Mouse (Mus musculus) limb, embryonic 14.5 days (tissue): Measurements from ENCODE around the gene Arl4c. TPM values are rescaled to one million over a fixed set of nuclear protein-coding genes. Genes with fewer than 3 reads are reported as not detected.
A peak's percentile ranks its signal among the peaks of the same experiment; 100 is the strongest.

Source experiments
- ATAC-seq: fragments of 200-750 bp; cut with Nextera tagmentation; 2 replicates; pipeline ENCODE4 v1.8.0; 2017; ENCODE audit warnings: low read depth, moderate number of reproducible peaks, moderate TSS enrichment; ENCODE audit not compliant: low FRiP score
- DNase-seq: peaks from one replicate; pipeline ENCODE4 v3.0.0-alpha.2; 2015; ENCODE audit warnings: low spot score
- H3K27ac ChIP-seq: fragments of 300-500 bp; sonication (generic); replicated peaks from 2 replicates; pipeline ENCODE4 v1.5.1; 2014; ENCODE audit warnings: low read depth, mild to moderate bottlenecking, low read length, moderate library complexity, mixed read lengths
- H3K27me3 ChIP-seq: fragments of 300-500 bp; sonication (generic); 2 replicates; pipeline ENCODE4 v1.6.1; 2014; ENCODE audit warnings: low read length, mixed read lengths; ENCODE audit not compliant: control insufficient read depth, insufficient read depth
- H3K36me3 ChIP-seq: fragments of 300-500 bp; sonication (generic); 2 replicates; pipeline ENCODE4 v1.6.1; 2014; ENCODE audit warnings: mild to moderate bottlenecking, low read length, moderate library complexity, mixed read lengths; ENCODE audit not compliant: control insufficient read depth, insufficient read depth
- H3K4me1 ChIP-seq: fragments of 300-500 bp; sonication (generic); 2 replicates; pipeline ENCODE4 v1.6.1; 2014; ENCODE audit warnings: antibody characterized with exemption, low read length, mixed read lengths; ENCODE audit not compliant: control insufficient read depth, insufficient read depth
- H3K4me2 ChIP-seq: fragments of 300-500 bp; sonication (generic); replicated peaks from 2 replicates; pipeline ENCODE4 v1.6.1; 2014; ENCODE audit warnings: low read depth, mild to moderate bottlenecking, low read length, moderate library complexity; ENCODE audit not compliant: severe bottlenecking
- H3K4me3 ChIP-seq: fragments of 300-500 bp; sonication (generic); replicated peaks from 2 replicates; pipeline ENCODE4 v1.5.1; 2014; ENCODE audit warnings: low read length
- H3K9ac ChIP-seq: fragments of 300-500 bp; sonication (generic); 2 replicates; pipeline ENCODE4 v1.6.1; 2014; ENCODE audit warnings: mild to moderate bottlenecking, low read depth, low read length, moderate library complexity; ENCODE audit not compliant: severe bottlenecking
- H3K9me3 ChIP-seq: fragments of 300-500 bp; sonication (generic); 2 replicates; pipeline ENCODE4 v1.6.1; 2016; ENCODE audit warnings: low read length; ENCODE audit not compliant: control insufficient read depth
- POLR2A ChIP-seq: fragments of 200-500 bp; IDR thresholded peaks from 2 replicates; pipeline ENCODE4 v1.8.0; 2012; ENCODE audit warnings: inconsistent platforms, mild to moderate bottlenecking, moderate library complexity, borderline replicate concordance; ENCODE audit not compliant: insufficient read depth, insufficient read length; ENCODE audit errors: extremely low read depth
- WGBS: fragments of 180-500 bp; shearing (Covaris S2); extraction: QIAGEN DNeasy Blood & Tissue Kit; methylation state at CpG from one replicate; pipeline ENCODE4 v1.1.7; 2014; 5-methylcytosine and 5-hydroxymethylcytosine counted together
- polyA plus RNA-seq, 2 experiments: library from polyadenylated mRNA; depleted of rRNA in 1 of 2; stranded (reverse) in 1 of 2; unstranded in 1 of 2; fragments of >200 nt; fragmentation: Nextera tagmentation in 1 of 2; extraction: Ambion mirVana in 1 of 2; gene quantifications; 2 replicates each; pipeline versions ENCODE4 v1.2.1 to v1.2.3; 2012 to 2014

The Arl4c gene
- polyA plus RNA-seq, 2 experiments, result 5.5 to 11.2 TPM

DNA sequence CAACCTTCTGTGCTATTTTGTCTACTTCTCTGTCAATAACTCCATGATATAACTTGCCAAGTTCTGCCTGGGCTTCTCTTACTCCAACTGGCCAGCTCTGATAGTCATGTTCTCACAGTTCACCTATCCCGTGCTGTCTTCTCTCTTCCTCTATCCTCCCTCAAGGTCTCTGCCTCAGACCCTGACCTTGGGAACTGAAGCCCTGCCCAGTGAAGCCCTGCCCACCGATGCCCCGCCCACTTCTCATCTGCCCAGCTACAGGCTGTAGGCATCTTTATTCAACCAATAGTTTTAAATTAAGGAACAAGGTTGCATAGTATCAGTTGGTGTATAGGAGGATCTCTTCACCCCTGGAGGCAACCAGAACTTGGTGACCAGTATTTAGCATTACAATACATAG is 37.4 kb downstream of the Arl4c start:
- 55% methylated on average over 3 of the region's 3 CpGs for WGBS
- H3K27ac ChIP-seq, result no peak overlapping the region
- ATAC-seq (no peak), DNase-seq (no peak)
- no peak overlapping the region for H3K4me3 ChIP-seq
- no peak overlapping the region for H3K9ac ChIP-seq
- no peak for TF ChIP-seq POLR2A
- no peak overlapping the region for H3K4me2 ChIP-seq
- H3K27me3 ChIP-seq, result no peaks in the 10 kb centered on the region
- no peaks in the 10 kb centered on the region for H3K36me3 ChIP-seq
- no peaks in the 10 kb centered on the region for H3K4me1 ChIP-seq
- no peaks in the 10 kb centered on the region for H3K9me3 ChIP-seq

DNA sequence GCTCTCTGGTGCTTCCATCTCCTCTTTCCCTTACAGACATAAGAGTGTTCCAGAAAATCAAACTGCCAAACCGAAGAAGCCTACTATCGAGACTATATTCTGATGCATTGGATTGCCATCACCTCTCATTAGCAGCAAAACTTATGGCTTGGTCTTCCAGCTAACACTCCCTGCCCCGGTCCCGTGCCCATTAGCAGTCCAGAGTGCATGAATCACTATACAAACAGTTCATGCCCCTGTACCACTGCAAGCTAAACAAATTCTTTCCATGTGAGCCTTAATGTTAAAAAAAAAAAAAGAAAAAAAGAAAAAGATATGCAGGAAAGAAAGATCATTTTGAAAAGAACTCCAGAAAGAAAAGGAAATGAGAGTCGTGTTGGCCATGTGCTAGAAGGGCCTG is 39.3 kb downstream of the Arl4c start:
- no peak for DNase-seq
- no peaks in the 10 kb centered on the region for H3K36me3 ChIP-seq
- no peak for TF ChIP-seq POLR2A
- no peak for ATAC-seq
- no peak overlapping the region for H3K9ac ChIP-seq
- H3K9me3 ChIP-seq, result no peaks in the 10 kb centered on the region
- no peaks in the 10 kb centered on the region for H3K4me1 ChIP-seq
- H3K27me3 ChIP-seq, result no peaks in the 10 kb centered on the region
- no peak overlapping the region for H3K4me2 ChIP-seq
- WGBS, result 77% methylated on average over 5 of the region's 5 CpGs
- H3K4me3 ChIP-seq, result no peak overlapping the region
- no peak overlapping the region for H3K27ac ChIP-seq

- Histone ChIP-seq H3K27me3 (no peaks in the 10 kb centered on the region), H3K9ac (no peak overlapping the region), H3K4me1 (no peaks in the 10 kb centered on the region), H3K4me3 (no peak overlapping the region), H3K27ac (no peak overlapping the region), H3K36me3 (no peaks in the 10 kb centered on the region), H3K4me2 (no peak overlapping the region), H3K9me3 (no peaks in the 10 kb centered on the region)
- TF ChIP-seq POLR2A, result no peak
- 83% methylated on average over 3 of the region's 3 CpGs for WGBS
- ATAC-seq, result no peak
- no peak for DNase-seq
These were observed 40.8 kb downstream of the Arl4c start for GRCm38 (mm10) chr1:88661209-88661608.

DNA sequence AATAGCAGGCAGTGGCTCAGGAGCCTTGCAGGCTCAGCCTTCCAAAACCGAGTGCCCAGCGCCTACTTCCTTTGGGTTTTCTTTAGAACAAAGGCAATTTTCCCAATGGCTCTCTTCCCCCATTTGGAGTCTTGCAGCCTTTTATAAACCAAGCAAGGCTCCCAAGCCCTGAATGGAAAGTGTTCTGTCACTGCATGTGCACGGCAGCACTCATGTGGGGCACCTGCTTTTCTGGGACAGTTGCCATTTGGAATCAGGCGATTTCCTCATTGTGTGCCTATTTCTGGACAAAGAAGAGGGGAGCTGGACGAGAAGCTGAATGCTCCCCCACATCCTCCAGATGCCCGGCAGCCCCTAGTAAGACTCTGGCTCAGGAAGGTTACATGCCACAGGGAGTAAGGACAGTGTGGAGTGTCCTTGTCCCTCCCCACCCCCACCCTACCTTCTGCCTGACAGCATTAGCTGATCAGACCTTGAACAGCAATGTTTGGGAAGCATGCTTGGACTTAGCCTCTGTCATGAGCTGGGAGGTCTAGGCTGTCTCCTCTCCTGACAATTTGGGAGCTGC is 43.6 kb downstream of the Arl4c start:
- H3K4me2 ChIP-seq, result no peak overlapping the region
- H3K27ac ChIP-seq, result no peak overlapping the region
- DNase-seq (peak; percentile 45), ATAC-seq (no peak)
- no peak overlapping the region for H3K4me3 ChIP-seq
- H3K4me1 ChIP-seq, result no peaks in the 10 kb centered on the region
- no peak overlapping the region for H3K9ac ChIP-seq
- no peaks in the 10 kb centered on the region for H3K9me3 ChIP-seq
- H3K36me3 ChIP-seq, result no peaks in the 10 kb centered on the region
- WGBS, result 72% methylated on average over 6 of the region's 6 CpGs
- H3K27me3 ChIP-seq, result no peaks in the 10 kb centered on the region
- TF ChIP-seq POLR2A, result no peak

- Histone ChIP-seq H3K4me2 (no peak overlapping the region), H3K36me3 (no peaks in the 10 kb centered on the region), H3K27me3 (no peaks in the 10 kb centered on the region), H3K4me1 (no peaks in the 10 kb centered on the region), H3K9me3 (no peaks in the 10 kb centered on the region), H3K9ac (no peak overlapping the region), H3K4me3 (no peak overlapping the region), H3K27ac (no peak overlapping the region)
- TF ChIP-seq POLR2A, result no peak
- 87% methylated on average over 5 of the region's 5 CpGs for WGBS
- ATAC-seq (no peak), DNase-seq (no peak)
These were observed 45.9 kb downstream of the Arl4c start for GRCm38 (mm10) chr1:88656096-88656480.

GRCm38 (mm10) chr1:88655473-88656095 is 46.4 kb downstream of the Arl4c start:
- H3K36me3 ChIP-seq, result no peaks in the 10 kb centered on the region
- no peak overlapping the region for H3K27ac ChIP-seq
- no peak overlapping the region for H3K4me2 ChIP-seq
- no peaks in the 10 kb centered on the region for H3K4me1 ChIP-seq
- no peaks in the 10 kb centered on the region for H3K9me3 ChIP-seq
- TF ChIP-seq POLR2A, result no peak
- ATAC-seq (no peak), DNase-seq (no peak)
- H3K4me3 ChIP-seq, result no peak overlapping the region
- H3K9ac ChIP-seq, result no peak overlapping the region
- no peaks in the 10 kb centered on the region for H3K27me3 ChIP-seq
- WGBS, result 83% methylated on average over 3 of the region's 3 CpGs
